16 mouse cellular contexts compared by ENCODE assay signal in the genomic region with DNA sequence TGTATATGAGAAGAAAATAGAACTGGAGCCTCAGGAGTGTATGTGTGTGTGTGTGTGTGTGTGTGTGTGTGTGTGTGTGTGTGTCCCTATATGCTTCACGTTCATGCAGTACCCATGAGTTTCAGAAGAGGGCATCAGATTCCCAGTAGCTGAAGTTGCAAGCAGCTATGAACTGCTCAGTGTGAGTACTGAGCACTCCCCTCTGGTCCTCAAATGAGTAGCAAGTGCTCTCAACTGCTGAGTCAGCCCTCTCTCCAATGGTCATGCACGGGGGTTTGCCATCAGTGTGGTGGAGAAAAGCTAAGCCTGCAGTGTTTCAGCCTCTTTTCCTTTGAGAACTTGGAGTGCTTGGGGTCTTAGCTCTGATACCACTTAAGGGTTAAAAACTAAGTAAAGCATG.
A peak's percentile ranks its signal among the peaks of the same experiment; 100 is the strongest.
DNase-seq lines count a peak whose midpoint lies in the region; ATAC-seq and TF ChIP-seq lines count a peak whose summit lies in the region.
"Had no signal": no experiment of that assay in that cellular context is flagged by ENCODE, and none has a peak within 500 bp of the region (broad histone marks: within the 10 kb centered on the region; RNA-seq: fewer than 3 reads in every experiment).

No protein-coding gene starts in this region.

- H3K4me2 ChIP-seq in hindbrain, postnatal 0 days (ENCODE audit: low read depth, low read length) = no peak overlapping the region
- no peak overlapping the region for H3K4me2 ChIP-seq in hindbrain, embryonic 12.5 days (replicated peaks)
- H3K4me2 ChIP-seq in midbrain, embryonic 11.5 days = no peak overlapping the region
- H3K4me2 ChIP-seq in midbrain, embryonic 14.5 days (ENCODE audit: low read length) = no peak overlapping the region
- H3K4me2 ChIP-seq: heart, embryonic 11.5 days; neural tube, embryonic 12.5 days; stomach, embryonic 15.5 days had no signal

- WGBS in hindbrain, postnatal 0 days = 92% methylated on average over 2 of the region's 2 CpGs
- WGBS in hindbrain, embryonic 12.5 days = 92% methylated on average over 2 of the region's 2 CpGs
- 88% methylated on average over 2 of the region's 2 CpGs for WGBS in midbrain, embryonic 11.5 days
- WGBS in midbrain, embryonic 14.5 days = 95% methylated on average over 2 of the region's 2 CpGs

- in situ Hi-C loops in Patski (cut with MboI; ENCODE audit: low pct_unique_long_range_greater_than_20kb) = no loop called here

- H3K4me1 ChIP-seq in hindbrain, postnatal 0 days (ENCODE audit: insufficient read depth, low read length) = 0 out of 2 replicates have a peak, but pooled peaks cover 7% of the 10 kb centered on the region
- H3K4me1 ChIP-seq in hindbrain, embryonic 12.5 days = peaks cover 6% of the 10 kb centered on the region; the same call in 1 of the 2 replicates
- H3K4me1 ChIP-seq in midbrain, embryonic 11.5 days (ENCODE audit: control insufficient read depth, insufficient read depth, low read length) = no peaks in the 10 kb centered on the region
- peaks cover 18% of the 10 kb centered on the region for H3K4me1 ChIP-seq in midbrain, embryonic 14.5 days (ENCODE audit: control insufficient read depth, insufficient read depth, low read length)
- H3K4me1 ChIP-seq: stomach, embryonic 15.5 days had no signal

- DNase-seq in hindbrain, postnatal 0 days (ENCODE audit: low spot score) = no peak
- no peak for DNase-seq in midbrain, embryonic 11.5 days (ENCODE audit: low spot score, missing footprints)
- no peak for DNase-seq in midbrain, embryonic 14.5 days
- no peak for DNase-seq in Patski (ENCODE audit: low read depth, low spot score)
- no peak for DNase-seq in thymus, adult 18-20 months
- no peak for DNase-seq in heart, adult 9 months (ENCODE audit: low spot score in 2 of 2)
- DNase-seq: cerebellum, adult 18-20 months; gastrocnemius, postnatal 10 days; heart, postnatal 4 days; kidney, adult 9 months; thymus, postnatal 25 days had no signal

- H3K27me3 ChIP-seq in hindbrain, postnatal 0 days (ENCODE audit: insufficient read depth, low read length) = no peaks in the 10 kb centered on the region
- H3K27me3 ChIP-seq in hindbrain, embryonic 12.5 days = no peaks in the 10 kb centered on the region
- no peaks in the 10 kb centered on the region for H3K27me3 ChIP-seq in midbrain, embryonic 11.5 days (ENCODE audit: control insufficient read depth, insufficient read depth, low read length)
- H3K27me3 ChIP-seq in midbrain, embryonic 14.5 days (ENCODE audit: control insufficient read depth, insufficient read depth, low read length) = no peaks in the 10 kb centered on the region
- H3K27me3 ChIP-seq in Patski = no peaks in the 10 kb centered on the region
- H3K27me3 ChIP-seq: neural tube, embryonic 12.5 days; stomach, embryonic 15.5 days had no signal

- POLR2A ChIA-PET in Patski (lab: Charles Lee) = interaction anchor here (0.7 kb wide), 2 partner anchors 24 to 907 kb away, joined by 3 read pairs; no protein-coding TSS in a partner anchor

- TF ChIP-seq CTCF in hindbrain, postnatal 0 days (IDR thresholded peaks at IDR 0.05; ENCODE audit: low read depth) = peak; percentile 11; the same call in 1 of the 2 replicates
- peak; percentile 17 for TF ChIP-seq CTCF in Patski (IDR thresholded peaks at IDR 0.05)

- no peaks in the 10 kb centered on the region for H3K9me3 ChIP-seq in hindbrain, postnatal 0 days (ENCODE audit: low read length)
- H3K9me3 ChIP-seq in hindbrain, embryonic 12.5 days (replicated peaks) = no peaks in the 10 kb centered on the region
- no peaks in the 10 kb centered on the region for H3K9me3 ChIP-seq in midbrain, embryonic 11.5 days (ENCODE audit: control insufficient read depth, low read length)
- H3K9me3 ChIP-seq in midbrain, embryonic 14.5 days (ENCODE audit: control insufficient read depth, low read length) = no peaks in the 10 kb centered on the region
- H3K9me3 ChIP-seq: neural tube, embryonic 12.5 days; stomach, embryonic 15.5 days had no signal

- no peaks in the 10 kb centered on the region for H3K36me3 ChIP-seq in hindbrain, postnatal 0 days (ENCODE audit: insufficient read depth, low read length)
- no peaks in the 10 kb centered on the region for H3K36me3 ChIP-seq in hindbrain, embryonic 12.5 days
- H3K36me3 ChIP-seq in midbrain, embryonic 11.5 days (ENCODE audit: control insufficient read depth, insufficient read depth, low read length) = no peaks in the 10 kb centered on the region
- H3K36me3 ChIP-seq in midbrain, embryonic 14.5 days (ENCODE audit: control insufficient read depth, insufficient read depth, low read length) = no peaks in the 10 kb centered on the region
- H3K36me3 ChIP-seq: neural tube, embryonic 12.5 days; stomach, embryonic 15.5 days had no signal

- no peak overlapping the region for H3K4me3 ChIP-seq in hindbrain, postnatal 0 days (ENCODE audit: low read length)
- no peak overlapping the region for H3K4me3 ChIP-seq in hindbrain, embryonic 12.5 days
- no peak overlapping the region for H3K4me3 ChIP-seq in midbrain, embryonic 11.5 days (ENCODE audit: low read depth, low read length)
- H3K4me3 ChIP-seq in midbrain, embryonic 14.5 days (replicated peaks; ENCODE audit: low read depth, low read length) = no peak overlapping the region
- H3K4me3 ChIP-seq: neural tube, embryonic 12.5 days; stomach, embryonic 15.5 days had no signal

- H3K27ac ChIP-seq in hindbrain, postnatal 0 days = no peak overlapping the region
- H3K27ac ChIP-seq in hindbrain, embryonic 12.5 days = no peak overlapping the region
- H3K27ac ChIP-seq in midbrain, embryonic 11.5 days (ENCODE audit: low read depth, low read length) = no peak overlapping the region
- no peak overlapping the region for H3K27ac ChIP-seq in midbrain, embryonic 14.5 days (replicated peaks; ENCODE audit: low read depth, low read length)
- H3K27ac ChIP-seq: neural tube, embryonic 12.5 days; stomach, embryonic 15.5 days had no signal

- no peak overlapping the region for H3K9ac ChIP-seq in hindbrain, postnatal 0 days (replicated peaks; ENCODE audit: low read length)
- H3K9ac ChIP-seq in hindbrain, embryonic 12.5 days = no peak overlapping the region
- no peak overlapping the region for H3K9ac ChIP-seq in midbrain, embryonic 11.5 days (ENCODE audit: low read length)
- no peak overlapping the region for H3K9ac ChIP-seq in midbrain, embryonic 14.5 days (replicated peaks; ENCODE audit: low read length)
- H3K9ac ChIP-seq: neural tube, embryonic 12.5 days; stomach, embryonic 15.5 days had no signal

- CTCF ChIA-PET in Patski (lab: Charles Lee) = interaction anchor here (1.4 to 1.8 kb wide), 2 partner anchors 18 to 32 kb away, joined by 3 to 4 read pairs; no protein-coding TSS in a partner anchor

- no peak for ATAC-seq in hindbrain, postnatal 0 days
- no peak; the same call in 1 of the 2 replicates for ATAC-seq in hindbrain, embryonic 12.5 days (ENCODE audit: low FRiP score)
- ATAC-seq in midbrain, embryonic 11.5 days (ENCODE audit: low FRiP score) = peak; percentile 48; the same call in 1 of the 2 replicates
- ATAC-seq in midbrain, embryonic 14.5 days (ENCODE audit: low FRiP score, low TSS enrichment) = no peak
- no peak for ATAC-seq in Patski
- ATAC-seq in monocyte, adult 5-6 weeks (replicated peaks; ENCODE audit: insufficient number of reproducible peaks, low FRiP score, low TSS enrichment, poor library complexity, severe bottlenecking) = peak; percentile 29; the same call in 1 of the 2 replicates

Comparison
In these comparisons a context has a peak if more than half of its experiments do, and no peak if none do; other contexts are left out.
1. ATAC-seq: peak in midbrain, embryonic 11.5 days (single experiment) and monocyte, adult 5-6 weeks (single experiment); none in hindbrain, postnatal 0 days (single experiment), hindbrain, embryonic 12.5 days (single experiment), midbrain, embryonic 14.5 days (single experiment) and Patski (single experiment).